Mouse (Mus musculus): Measurements from ENCODE around the gene Chst10. TPM values are rescaled to one million over a fixed set of nuclear protein-coding genes. Genes with fewer than 3 reads are reported as not detected.

The Chst10 gene
- polyA plus RNA-seq, 1 experiment = 1.7 TPM

- H3K27ac ChIP-seq (ENCODE audit: control insufficient read depth, insufficient read depth, low read depth, low read length) = no peak overlapping the region
- no peaks in the 10 kb centered on the region for H3K27me3 ChIP-seq (ENCODE audit: control insufficient read depth, insufficient read depth, low read length)
- H3K36me3 ChIP-seq (ENCODE audit: control insufficient read depth, insufficient read depth, low read length) = no peaks in the 10 kb centered on the region
- H3K4me3 ChIP-seq (ENCODE audit: control insufficient read depth, low read depth, low read length) = no peak overlapping the region
- H3K4me1 ChIP-seq (ENCODE audit: control insufficient read depth, insufficient read depth, low read length) = no peaks in the 10 kb centered on the region
- TF ChIP-seq POLR2A (IDR thresholded peaks at IDR 0.05; ENCODE audit: control insufficient read depth, low read depth, low read length) = no peak
- TF ChIP-seq CTCF (IDR thresholded peaks at IDR 0.05; ENCODE audit: control insufficient read depth, insufficient read depth, insufficient replicate concordance, low read depth, low read length) = no peak
These were observed 12.0 kb downstream of the Chst10 start for GRCm38 (mm10) chr1:38885956-38886355.

GRCm38 (mm10) chr1:38883766-38884165, 14.2 kb downstream of the Chst10 start:
- no peaks in the 10 kb centered on the region for H3K4me1 ChIP-seq (ENCODE audit: control insufficient read depth, insufficient read depth, low read length)
- no peaks in the 10 kb centered on the region for H3K27me3 ChIP-seq (ENCODE audit: control insufficient read depth, insufficient read depth, low read length)
- no peaks in the 10 kb centered on the region for H3K36me3 ChIP-seq (ENCODE audit: control insufficient read depth, insufficient read depth, low read length)
- no peak overlapping the region for H3K27ac ChIP-seq (ENCODE audit: control insufficient read depth, insufficient read depth, low read depth, low read length)
- TF ChIP-seq CTCF (IDR thresholded peaks at IDR 0.05; ENCODE audit: control insufficient read depth, insufficient read depth, insufficient replicate concordance, low read depth, low read length) (no peak), POLR2A (IDR thresholded peaks at IDR 0.05; ENCODE audit: control insufficient read depth, low read depth, low read length) (no peak)
- no peak overlapping the region for H3K4me3 ChIP-seq (ENCODE audit: control insufficient read depth, low read depth, low read length)

- Histone ChIP-seq H3K36me3 (ENCODE audit: control insufficient read depth, insufficient read depth, low read length) (no peaks in the 10 kb centered on the region), H3K27me3 (ENCODE audit: control insufficient read depth, insufficient read depth, low read length) (no peaks in the 10 kb centered on the region), H3K27ac (ENCODE audit: control insufficient read depth, insufficient read depth, low read depth, low read length) (no peak overlapping the region), H3K4me1 (ENCODE audit: control insufficient read depth, insufficient read depth, low read length) (no peaks in the 10 kb centered on the region), H3K4me3 (ENCODE audit: control insufficient read depth, low read depth, low read length) (no peak overlapping the region)
- TF ChIP-seq POLR2A (IDR thresholded peaks at IDR 0.05; ENCODE audit: control insufficient read depth, low read depth, low read length) (no peak), CTCF (IDR thresholded peaks at IDR 0.05; ENCODE audit: control insufficient read depth, insufficient read depth, insufficient replicate concordance, low read depth, low read length) (no peak)
These were observed 15.2 kb downstream of the Chst10 start for GRCm38 (mm10) chr1:38882746-38883145.

GRCm38 (mm10) chr1:38881366-38881765, 16.6 kb downstream of the Chst10 start:
- Histone ChIP-seq H3K36me3 (ENCODE audit: control insufficient read depth, insufficient read depth, low read length) (no peaks in the 10 kb centered on the region), H3K4me3 (ENCODE audit: control insufficient read depth, low read depth, low read length) (no peak overlapping the region), H3K4me1 (ENCODE audit: control insufficient read depth, insufficient read depth, low read length) (no peaks in the 10 kb centered on the region), H3K27me3 (ENCODE audit: control insufficient read depth, insufficient read depth, low read length) (no peaks in the 10 kb centered on the region), H3K27ac (ENCODE audit: control insufficient read depth, insufficient read depth, low read depth, low read length) (no peak overlapping the region)
- TF ChIP-seq CTCF (IDR thresholded peaks at IDR 0.05; ENCODE audit: control insufficient read depth, insufficient read depth, insufficient replicate concordance, low read depth, low read length) = no peak
- TF ChIP-seq POLR2A (IDR thresholded peaks at IDR 0.05; ENCODE audit: control insufficient read depth, low read depth, low read length) = no peak

GRCm38 (mm10) chr1:38876671-38877382, 21.1 kb downstream of the Chst10 start:
- TF ChIP-seq CTCF (IDR thresholded peaks at IDR 0.05; ENCODE audit: control insufficient read depth, insufficient read depth, insufficient replicate concordance, low read depth, low read length) (no peak), POLR2A (IDR thresholded peaks at IDR 0.05; ENCODE audit: control insufficient read depth, low read depth, low read length) (no peak)
- H3K27ac ChIP-seq (ENCODE audit: control insufficient read depth, insufficient read depth, low read depth, low read length) = no peak overlapping the region

GRCm38 (mm10) chr1:38873911-38874310, 24.1 kb downstream of the Chst10 start:
- Histone ChIP-seq H3K27ac (ENCODE audit: control insufficient read depth, insufficient read depth, low read depth, low read length) (no peak overlapping the region), H3K4me1 (ENCODE audit: control insufficient read depth, insufficient read depth, low read length) (no peaks in the 10 kb centered on the region), H3K36me3 (ENCODE audit: control insufficient read depth, insufficient read depth, low read length) (no peaks in the 10 kb centered on the region), H3K4me3 (ENCODE audit: control insufficient read depth, low read depth, low read length) (no peak overlapping the region), H3K27me3 (ENCODE audit: control insufficient read depth, insufficient read depth, low read length) (no peaks in the 10 kb centered on the region)
- no peak for TF ChIP-seq CTCF (IDR thresholded peaks at IDR 0.05; ENCODE audit: control insufficient read depth, insufficient read depth, insufficient replicate concordance, low read depth, low read length)
- no peak for TF ChIP-seq POLR2A (IDR thresholded peaks at IDR 0.05; ENCODE audit: control insufficient read depth, low read depth, low read length)

More at GRCm38 (mm10) chr1:38876671-38877382, 21.1 kb downstream of the Chst10 start:
- no peaks in the 10 kb centered on the region for H3K27me3 ChIP-seq (ENCODE audit: control insufficient read depth, insufficient read depth, low read length)
- H3K36me3 ChIP-seq (ENCODE audit: control insufficient read depth, insufficient read depth, low read length) = no peaks in the 10 kb centered on the region
- H3K4me1 ChIP-seq (ENCODE audit: control insufficient read depth, insufficient read depth, low read length) = no peaks in the 10 kb centered on the region
- H3K4me3 ChIP-seq (ENCODE audit: control insufficient read depth, low read depth, low read length) = no peak overlapping the region

- H3K27ac ChIP-seq (ENCODE audit: control insufficient read depth, insufficient read depth, low read depth, low read length) = no peak overlapping the region
- H3K36me3 ChIP-seq (ENCODE audit: control insufficient read depth, insufficient read depth, low read length) = no peaks in the 10 kb centered on the region
- H3K27me3 ChIP-seq (ENCODE audit: control insufficient read depth, insufficient read depth, low read length) = no peaks in the 10 kb centered on the region
- TF ChIP-seq CTCF (IDR thresholded peaks at IDR 0.05; ENCODE audit: control insufficient read depth, insufficient read depth, insufficient replicate concordance, low read depth, low read length) (no peak), POLR2A (IDR thresholded peaks at IDR 0.05; ENCODE audit: control insufficient read depth, low read depth, low read length) (no peak)
- no peaks in the 10 kb centered on the region for H3K4me1 ChIP-seq (ENCODE audit: control insufficient read depth, insufficient read depth, low read length)
- no peak overlapping the region for H3K4me3 ChIP-seq (ENCODE audit: control insufficient read depth, low read depth, low read length)
These were observed 26.1 kb downstream of the Chst10 start for GRCm38 (mm10) chr1:38871834-38872233.

All from testis, adult 2 months (tissue).